Mouse (Mus musculus): ENCODE measurements around the gene Ptprs. TPM values are rescaled to one million over a fixed set of nuclear protein-coding genes. Genes with fewer than 3 reads are reported as not detected.
A peak's percentile ranks its signal among the peaks of the same experiment; 100 is the strongest.
"Not testable (repeated sequence)": the region's sequence is repeated elsewhere in the genome, so short reads cannot be mapped to it uniquely, and the experiment has no call there.

Ptprs gene
- polyA plus RNA-seq, 1 experiment from 2014 or later = 5.3 TPM

DNA sequence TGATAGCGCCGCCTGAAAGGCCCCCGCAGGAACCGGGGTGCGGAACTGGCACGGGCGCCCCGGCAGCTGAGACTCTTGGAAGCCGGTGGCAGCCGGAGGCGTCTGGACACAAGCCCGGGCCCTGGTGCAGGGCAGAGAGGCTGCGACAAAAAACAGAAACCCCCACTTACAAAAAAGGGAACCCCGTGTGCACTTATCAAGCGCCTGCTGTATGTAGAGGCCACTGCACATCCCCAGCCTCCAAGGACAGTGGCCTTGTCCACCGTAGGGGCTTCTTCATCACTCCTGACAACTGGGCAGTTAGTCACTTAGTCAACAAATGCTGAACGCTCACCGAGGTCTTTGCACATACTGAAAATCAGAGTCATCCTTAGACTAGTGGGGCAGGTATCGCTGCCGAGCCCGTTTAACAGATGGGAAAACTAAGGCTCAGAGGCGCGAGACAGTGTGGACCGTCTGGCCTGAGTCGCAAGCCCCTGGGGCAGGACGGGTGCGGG is 34.2 kb upstream of the Ptprs start:
- whole genome bisulfite sequencing (ENCODE audit: insufficient replicate concordance) = 23% methylated on average over 27 of the region's 27 CpGs
- no peak for ATAC-seq (ENCODE audit: low read depth)
- Histone ChIP-seq H3K4me3 (ENCODE audit: low read depth, low read length) (no peak overlapping the region), H3K9me3 (replicated peaks; ENCODE audit: control insufficient read depth, low read length) (no peaks in the 10 kb centered on the region), H3K4me1 (ENCODE audit: control insufficient read depth, low read depth, low read length) (peaks cover 4% of the 10 kb centered on the region), H3K4me2 (ENCODE audit: low read depth, low read length) (0 out of 2 replicates have a peak overlapping the region, but pooled peaks have one; percentile 9), H3K27me3 (ENCODE audit: control insufficient read depth, insufficient read depth, low read depth, low read length) (peaks cover 48% of the 10 kb centered on the region), H3K36me3 (ENCODE audit: control insufficient read depth, insufficient read depth) (no peaks in the 10 kb centered on the region), H3K9ac (ENCODE audit: low read depth, low read length) (no peak overlapping the region), H3K27ac (ENCODE audit: low read length) (no peak overlapping the region)

DNA sequence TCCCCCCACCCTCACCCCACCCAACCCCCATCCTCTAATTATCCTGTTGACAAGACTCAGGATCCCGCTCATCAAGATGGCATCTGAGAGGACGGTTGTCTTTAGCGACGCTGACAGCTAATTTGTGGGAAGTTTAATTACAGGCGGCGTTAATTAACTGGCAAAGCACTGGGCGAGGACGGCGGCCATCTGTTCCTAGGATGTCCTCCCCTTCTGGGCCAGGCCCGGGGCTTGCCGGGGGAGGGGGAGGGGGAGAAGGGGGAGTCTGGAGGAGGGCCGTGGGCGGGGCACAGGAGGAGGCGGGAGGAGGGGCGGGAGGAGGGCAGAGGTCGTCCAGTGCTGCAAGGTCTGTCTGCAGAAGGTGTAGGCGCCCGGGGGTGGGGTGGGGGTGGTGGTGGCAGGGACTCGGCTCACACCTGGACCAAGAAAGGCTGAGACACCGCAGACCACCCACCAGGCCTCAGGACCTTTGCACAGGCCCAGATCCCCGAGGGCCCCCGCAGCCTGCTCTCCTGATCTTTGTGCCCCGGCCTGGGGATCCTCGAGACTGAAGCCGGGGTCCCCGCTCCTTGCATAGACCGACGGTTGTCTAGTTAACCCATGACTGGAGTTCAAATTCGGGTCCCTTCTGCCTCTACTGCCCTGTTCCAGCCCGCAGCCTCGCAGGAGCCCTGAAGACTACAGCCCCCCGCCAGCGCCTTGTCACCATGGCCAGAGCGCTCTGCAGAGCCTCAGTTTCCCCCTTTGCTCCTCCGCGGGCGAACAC is 33.6 kb upstream of the Ptprs start:
- H3K4me1 ChIP-seq (ENCODE audit: control insufficient read depth, low read depth, low read length) = peaks cover 4% of the 10 kb centered on the region
- H3K9me3 ChIP-seq (replicated peaks; ENCODE audit: control insufficient read depth, low read length) = no peaks in the 10 kb centered on the region
- H3K4me2 ChIP-seq (ENCODE audit: low read depth, low read length) = 0 out of 2 replicates have a peak overlapping the region, but pooled peaks have one; percentile 9
- 10% methylated on average over 33 of the region's 37 CpGs for WGBS (ENCODE audit: insufficient replicate concordance)
- no peak for ATAC-seq (ENCODE audit: low read depth)
- no peaks in the 10 kb centered on the region for H3K36me3 ChIP-seq (ENCODE audit: control insufficient read depth, insufficient read depth)
- peaks cover 44% of the 10 kb centered on the region for H3K27me3 ChIP-seq (ENCODE audit: control insufficient read depth, insufficient read depth, low read depth, low read length)
- H3K4me3 ChIP-seq (ENCODE audit: low read depth, low read length) = no peak overlapping the region
- no peak overlapping the region for H3K9ac ChIP-seq (ENCODE audit: low read depth, low read length)
- H3K27ac ChIP-seq (ENCODE audit: low read length) = no peak overlapping the region

DNA sequence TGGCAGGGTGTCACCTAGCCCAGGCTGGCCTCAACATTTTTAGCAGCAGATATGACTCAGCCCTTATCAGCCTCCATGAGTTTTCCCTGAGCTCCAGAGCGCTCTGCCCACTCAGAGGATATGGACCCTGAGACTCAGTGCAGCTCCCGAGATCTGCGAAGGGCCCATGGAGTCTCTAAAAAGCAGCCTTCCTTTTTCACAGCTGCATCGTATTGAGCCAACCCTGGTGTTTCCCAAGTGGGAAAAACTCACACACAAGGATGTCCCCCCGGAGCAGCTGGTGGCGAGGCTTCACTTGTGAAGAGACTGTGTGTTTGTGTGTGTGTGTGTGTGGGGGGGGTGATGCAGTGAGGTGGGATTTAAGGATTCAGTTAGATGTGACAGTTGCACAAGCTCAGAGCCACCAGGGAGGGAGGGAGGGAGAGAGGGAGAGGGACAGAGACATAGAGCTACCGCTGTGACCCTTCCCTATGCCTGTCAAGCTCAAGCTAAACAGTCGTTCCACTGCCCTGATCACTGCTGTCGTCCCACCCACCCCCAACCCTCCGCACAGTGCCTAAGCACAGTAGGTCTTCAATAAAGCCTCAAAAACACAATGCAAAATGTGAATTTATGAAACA is 32.8 kb upstream of the Ptprs start:
- WGBS (ENCODE audit: insufficient replicate concordance) = 46% methylated on average over 10 of the region's 10 CpGs
- Histone ChIP-seq H3K4me3 (ENCODE audit: low read depth, low read length) (no peak overlapping the region), H3K27ac (ENCODE audit: low read length) (no peak overlapping the region), H3K4me2 (ENCODE audit: low read depth, low read length) (no peak overlapping the region), H3K4me1 (ENCODE audit: control insufficient read depth, low read depth, low read length) (peaks cover 4% of the 10 kb centered on the region), H3K9me3 (replicated peaks; ENCODE audit: control insufficient read depth, low read length) (no peaks in the 10 kb centered on the region), H3K27me3 (ENCODE audit: control insufficient read depth, insufficient read depth, low read depth, low read length) (peaks cover 44% of the 10 kb centered on the region), H3K9ac (ENCODE audit: low read depth, low read length) (no peak overlapping the region), H3K36me3 (ENCODE audit: control insufficient read depth, insufficient read depth) (no peaks in the 10 kb centered on the region)
- ATAC-seq (ENCODE audit: low read depth) = no peak

DNA sequence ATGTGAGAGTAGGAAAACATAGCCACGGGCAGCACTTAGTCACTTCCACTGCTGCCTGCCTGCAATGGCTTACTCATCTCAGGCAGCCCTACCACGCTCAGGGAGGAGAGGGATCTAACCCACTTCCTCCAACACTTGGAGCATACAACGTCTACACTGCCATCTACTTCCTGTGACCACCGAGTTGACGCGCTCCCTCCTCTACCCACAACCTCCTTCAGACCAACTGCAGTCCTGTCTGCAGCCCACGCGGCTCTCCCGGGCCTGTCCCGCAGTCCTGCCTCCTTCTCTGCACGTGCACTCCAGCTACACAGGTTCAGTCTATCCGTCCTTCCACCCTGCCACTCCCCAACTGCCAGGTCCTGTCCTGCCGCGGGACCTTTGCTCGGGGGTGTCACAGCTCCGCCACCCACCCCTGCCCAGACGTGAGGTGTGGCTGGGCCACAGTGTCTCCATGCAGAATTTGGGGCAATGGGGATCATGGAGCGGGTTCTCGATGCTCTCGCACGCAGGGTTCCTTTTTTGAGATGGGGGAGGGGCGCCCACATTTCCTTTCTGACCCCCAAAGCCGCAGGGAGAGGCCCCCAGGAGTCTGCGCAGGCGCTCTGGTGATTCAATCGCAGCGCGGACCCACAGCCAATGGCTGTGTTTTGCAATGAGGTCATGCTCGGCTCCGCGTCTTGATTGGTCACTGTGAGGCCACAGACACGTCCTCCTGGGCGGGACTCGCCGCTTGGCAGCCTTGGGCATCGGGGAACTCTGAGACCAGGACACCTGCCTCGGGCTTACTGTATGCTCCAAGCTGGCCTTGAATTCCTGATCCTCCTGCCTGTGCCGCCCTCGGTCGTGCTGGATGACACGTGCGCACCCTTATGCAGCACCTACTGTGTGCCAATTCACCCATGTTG is 31.1 kb upstream of the Ptprs start:
- Histone ChIP-seq H3K4me2 (ENCODE audit: low read depth, low read length) (peak overlapping the region; percentile 91), H3K27ac (ENCODE audit: low read length) (peak overlapping the region; percentile 60; the same call in 1 of the 2 replicates), H3K36me3 (ENCODE audit: control insufficient read depth, insufficient read depth) (no peaks in the 10 kb centered on the region), H3K9ac (ENCODE audit: low read depth, low read length) (peak overlapping the region; percentile 69), H3K9me3 (replicated peaks; ENCODE audit: control insufficient read depth, low read length) (no peaks in the 10 kb centered on the region), H3K27me3 (ENCODE audit: control insufficient read depth, insufficient read depth, low read depth, low read length) (peaks cover 37% of the 10 kb centered on the region), H3K4me3 (ENCODE audit: low read depth, low read length) (peak overlapping the region; percentile 64), H3K4me1 (ENCODE audit: control insufficient read depth, low read depth, low read length) (peaks cover 4% of the 10 kb centered on the region)
- under 1% methylated on average over 42 of the region's 42 CpGs for WGBS (ENCODE audit: insufficient replicate concordance)
- peak; percentile 94 for ATAC-seq (ENCODE audit: low read depth)

DNA sequence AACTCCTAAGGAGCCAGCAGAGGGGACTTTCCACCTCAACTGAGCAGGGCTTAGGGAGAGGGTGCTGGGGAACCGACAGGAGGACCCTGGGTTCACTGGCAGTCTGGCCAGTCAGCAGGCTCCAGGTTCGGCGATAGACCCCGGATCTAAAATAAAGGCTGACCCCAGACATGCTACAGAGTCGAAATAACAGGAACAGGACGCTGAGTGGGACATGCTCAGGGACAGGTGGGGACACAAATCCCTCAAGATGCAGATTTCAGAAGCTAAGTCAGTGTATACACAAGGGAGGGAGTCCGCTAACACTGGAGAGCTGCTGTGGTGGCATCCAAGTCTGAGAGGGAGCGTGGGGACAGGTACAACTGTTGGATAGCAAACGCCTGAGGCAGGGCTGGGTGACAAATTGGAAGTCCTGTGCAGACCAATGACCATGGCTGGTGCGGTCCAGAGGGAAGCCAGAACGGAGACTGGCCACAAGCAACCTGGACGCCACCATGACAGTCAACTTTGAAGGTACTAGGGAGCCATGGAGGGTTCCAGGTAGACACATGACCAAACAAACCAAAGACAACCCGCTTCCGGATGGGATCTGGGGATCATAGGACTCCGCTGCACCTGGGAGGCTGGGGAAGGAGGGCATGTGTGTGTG is 30.3 kb upstream of the Ptprs start:
- no peak overlapping the region for H3K27ac ChIP-seq (ENCODE audit: low read length)
- peak overlapping the region; percentile 64 for H3K4me3 ChIP-seq (ENCODE audit: low read depth, low read length)
- H3K36me3 ChIP-seq (ENCODE audit: control insufficient read depth, insufficient read depth) = no peaks in the 10 kb centered on the region
- ATAC-seq (ENCODE audit: low read depth) = no peak
- peak overlapping the region; percentile 91 for H3K4me2 ChIP-seq (ENCODE audit: low read depth, low read length)
- H3K9me3 ChIP-seq (replicated peaks; ENCODE audit: control insufficient read depth, low read length) = no peaks in the 10 kb centered on the region
- peaks cover 4% of the 10 kb centered on the region for H3K4me1 ChIP-seq (ENCODE audit: control insufficient read depth, low read depth, low read length)
- WGBS (ENCODE audit: insufficient replicate concordance) = 59% methylated on average over 14 of the region's 15 CpGs
- peak overlapping the region; percentile 69; the same call in 1 of the 2 replicates for H3K9ac ChIP-seq (ENCODE audit: low read depth, low read length)
- H3K27me3 ChIP-seq (ENCODE audit: control insufficient read depth, insufficient read depth, low read depth, low read length) = peaks cover 28% of the 10 kb centered on the region

DNA sequence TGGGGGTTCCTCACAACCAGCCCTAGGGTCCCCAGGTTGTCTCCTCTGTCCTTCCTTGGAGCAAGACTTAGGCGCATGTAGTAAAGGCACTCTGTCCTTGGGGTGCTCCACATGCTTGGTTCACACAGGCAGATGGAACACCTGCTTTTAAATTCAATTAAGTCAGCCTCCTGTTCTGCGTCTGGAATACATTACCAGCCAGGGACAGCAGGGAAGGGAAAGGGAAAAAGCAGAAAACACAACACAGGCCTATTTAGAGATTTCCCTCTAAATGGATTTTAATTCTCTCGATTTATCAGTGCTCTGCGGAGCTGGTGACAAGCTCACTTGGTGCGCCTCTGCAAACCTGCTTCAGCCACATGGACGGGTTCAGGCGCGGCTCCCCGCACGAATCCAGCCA is 29.1 kb upstream of the Ptprs start:
- H3K9ac ChIP-seq (ENCODE audit: low read depth, low read length) = no peak overlapping the region
- no peak overlapping the region for H3K27ac ChIP-seq (ENCODE audit: low read length)
- H3K4me2 ChIP-seq (ENCODE audit: low read depth, low read length) = no peak overlapping the region
- no peak overlapping the region for H3K4me3 ChIP-seq (ENCODE audit: low read depth, low read length)
- no peaks in the 10 kb centered on the region for H3K36me3 ChIP-seq (ENCODE audit: control insufficient read depth, insufficient read depth)
- peaks cover 4% of the 10 kb centered on the region for H3K4me1 ChIP-seq (ENCODE audit: control insufficient read depth, low read depth, low read length)
- peaks cover 16% of the 10 kb centered on the region for H3K27me3 ChIP-seq (ENCODE audit: control insufficient read depth, insufficient read depth, low read depth, low read length)
- WGBS (ENCODE audit: insufficient replicate concordance) = 73% methylated on average over 10 of the region's 10 CpGs
- no peak for ATAC-seq (ENCODE audit: low read depth)
- no peaks in the 10 kb centered on the region for H3K9me3 ChIP-seq (replicated peaks; ENCODE audit: control insufficient read depth, low read length)

DNA sequence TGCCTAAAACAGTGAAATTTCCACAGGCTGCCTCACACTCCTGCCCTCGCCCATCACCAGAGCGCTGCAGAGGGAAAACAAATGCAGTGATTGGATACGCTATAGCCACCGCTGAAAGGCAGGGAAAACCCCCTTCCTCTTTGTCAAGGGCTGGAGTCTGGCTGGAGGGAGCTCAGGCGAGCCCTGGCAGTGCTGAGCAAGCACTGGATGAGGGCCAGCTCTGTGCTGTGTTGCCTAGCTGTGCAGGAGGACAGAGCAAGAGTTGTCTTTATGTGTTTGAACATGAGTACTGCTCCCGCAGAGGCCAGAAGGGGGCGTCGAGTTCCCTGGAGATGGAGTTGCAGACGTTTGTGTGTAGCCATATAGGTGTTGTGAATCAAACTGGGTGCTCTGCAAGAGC is 26.2 kb upstream of the Ptprs start:
- H3K4me1 ChIP-seq (ENCODE audit: control insufficient read depth, low read depth, low read length) = no peaks in the 10 kb centered on the region
- no peak for ATAC-seq (ENCODE audit: low read depth)
- H3K27ac ChIP-seq (ENCODE audit: low read length) = no peak overlapping the region
- 27% methylated on average over 9 of the region's 9 CpGs for WGBS (ENCODE audit: insufficient replicate concordance)
- H3K27me3 ChIP-seq (ENCODE audit: control insufficient read depth, insufficient read depth, low read depth, low read length) = no peaks in the 10 kb centered on the region
- no peak overlapping the region for H3K9ac ChIP-seq (ENCODE audit: low read depth, low read length)
- H3K36me3 ChIP-seq (ENCODE audit: control insufficient read depth, insufficient read depth) = no peaks in the 10 kb centered on the region
- H3K4me3 ChIP-seq (ENCODE audit: low read depth, low read length) = no peak overlapping the region
- H3K9me3 ChIP-seq (replicated peaks; ENCODE audit: control insufficient read depth, low read length) = no peaks in the 10 kb centered on the region
- H3K4me2 ChIP-seq (ENCODE audit: low read depth, low read length) = no peak overlapping the region

DNA sequence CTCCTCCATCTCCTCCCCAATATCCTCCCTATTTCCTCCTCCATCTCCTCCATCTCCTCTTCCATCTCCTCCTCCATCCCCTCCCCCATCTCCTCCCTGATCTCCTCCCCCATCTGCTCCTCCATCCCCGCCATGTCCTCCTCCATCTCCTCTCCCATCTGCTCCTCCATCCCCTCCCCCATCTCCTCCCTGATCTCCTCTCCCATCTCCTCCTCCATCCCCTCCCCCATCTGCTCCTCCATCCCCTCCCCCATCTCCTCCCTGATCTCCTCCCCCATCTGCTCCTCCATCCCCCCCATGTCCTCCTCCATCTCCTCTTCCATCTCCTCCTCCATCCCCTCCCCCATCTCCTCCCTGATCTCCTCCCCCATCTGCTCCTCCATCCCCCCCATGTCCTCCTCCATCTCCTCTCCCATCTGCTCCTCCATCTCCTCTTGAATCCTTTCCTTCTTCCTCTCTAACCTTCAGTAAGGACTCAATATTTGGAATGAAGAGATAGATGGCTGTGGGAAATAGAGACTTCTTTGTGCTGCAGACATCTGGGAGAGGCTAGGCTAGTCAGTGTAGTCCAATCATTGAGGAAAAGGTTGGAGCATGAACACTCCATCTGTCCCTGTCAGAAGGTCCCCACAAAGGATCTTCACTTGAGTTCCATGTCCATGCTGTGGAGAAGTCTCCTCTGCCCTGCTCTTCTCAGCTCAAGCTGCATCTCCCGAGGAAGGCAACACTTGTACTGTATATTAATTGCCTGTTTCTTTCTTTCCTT is 25.5 kb upstream of the Ptprs start:
- H3K9ac ChIP-seq (ENCODE audit: low read depth, low read length); ATAC-seq (ENCODE audit: low read depth); H3K4me1 ChIP-seq (ENCODE audit: control insufficient read depth, low read depth, low read length); H3K27ac ChIP-seq (ENCODE audit: low read length); H3K36me3 ChIP-seq (ENCODE audit: control insufficient read depth, insufficient read depth); H3K4me2 ChIP-seq (ENCODE audit: low read depth, low read length); H3K27me3 ChIP-seq (ENCODE audit: control insufficient read depth, insufficient read depth, low read depth, low read length); H3K4me3 ChIP-seq (ENCODE audit: low read depth, low read length); H3K9me3 ChIP-seq (replicated peaks; ENCODE audit: control insufficient read depth, low read length): not testable (repeated sequence)
- WGBS (ENCODE audit: insufficient replicate concordance) = 40% methylated on average over 2 of the region's 2 CpGs
